Comparison of ENCODE assay signal across 9 mouse cellular contexts in the genomic region with DNA sequence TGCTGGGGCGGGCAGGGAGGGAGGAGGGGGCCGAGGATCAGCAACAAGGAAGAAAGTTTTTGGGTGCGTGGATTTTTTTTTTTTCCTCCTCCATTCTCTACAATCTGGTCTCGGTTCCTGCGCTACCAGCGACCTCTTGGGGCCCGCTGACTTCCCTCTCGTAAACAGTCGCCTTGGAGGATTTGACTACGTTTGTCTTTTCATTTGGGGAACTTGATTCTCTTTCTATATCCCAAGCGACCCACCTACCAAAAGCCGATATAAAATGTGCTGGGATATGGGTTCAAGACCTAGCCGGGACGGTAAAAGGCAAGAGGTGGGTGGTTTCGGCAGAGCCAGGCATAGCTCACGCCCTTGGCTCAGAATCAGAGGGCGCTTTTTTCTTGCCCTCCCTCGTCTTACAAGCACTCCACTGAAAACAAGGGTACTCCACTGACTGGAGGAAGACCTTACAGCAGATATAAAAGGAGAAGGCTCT. TPM values are rescaled to one million over a fixed set of nuclear protein-coding genes. Genes with fewer than 3 reads are reported as not detected.
A peak's percentile ranks its signal among the peaks of the same experiment; 100 is the strongest.
DNase-seq lines count a peak whose midpoint lies in the region; ATAC-seq and TF ChIP-seq lines count a peak whose summit lies in the region.
"Had no signal": no experiment of that assay in that cellular context is flagged by ENCODE, and none has a peak within 500 bp of the region (broad histone marks: within the 10 kb centered on the region; RNA-seq: fewer than 3 reads in every experiment).

No protein-coding gene starts in this region.

- under 1% methylated on average over 18 of the region's 18 CpGs for whole genome bisulfite sequencing in heart, adult 2 months
- 1% methylated on average over 17 of the region's 18 CpGs for WGBS in hindbrain, embryonic 15.5 days
- WGBS in stomach, embryonic 14.5 days, result 3% methylated on average over 18 of the region's 18 CpGs

- peak overlapping the region; percentile 80 for H3K4me3 ChIP-seq in heart, adult 2 months
- H3K4me3 ChIP-seq in hindbrain, embryonic 15.5 days, result peak overlapping the region; percentile 74
- peak overlapping the region; percentile 79 for H3K4me3 ChIP-seq in stomach, embryonic 14.5 days (ENCODE audit: low read depth, low read length)

- TF ChIP-seq EP300 in heart, adult 2 months (IDR thresholded peaks at IDR 0.05; ENCODE audit: insufficient read depth, low read depth, low read length), result no peak

- no peak for DNase-seq in heart, adult 2 months
- DNase-seq in heart, postnatal 4 days, result no peak
- peak; percentile 20 to 38 for DNase-seq in urinary bladder, postnatal 36 days (ENCODE audit: low spot score in 2 of 2)
- DNase-seq in urinary bladder, postnatal 4 days (ENCODE audit: low spot score in 2 of 2), result no peak
- DNase-seq in lung, postnatal 36 days, result peak; percentile 33
- DNase-seq in embryo, embryonic 9.5 days (ENCODE audit: extremely low spot score), result no peak

- H3K4me1 ChIP-seq in heart, adult 2 months (ENCODE audit: control insufficient read depth, insufficient read depth, low read length), result no peaks in the 10 kb centered on the region; the same call in 1 of the 2 replicates
- peaks cover 20% of the 10 kb centered on the region for H3K4me1 ChIP-seq in hindbrain, embryonic 15.5 days (replicated peaks)
- H3K4me1 ChIP-seq in stomach, embryonic 14.5 days (ENCODE audit: control insufficient read depth, insufficient read depth, low read length), result peaks cover 5% of the 10 kb centered on the region; the same call in 1 of the 2 replicates

- H3K4me2 ChIP-seq in hindbrain, embryonic 15.5 days, result peak overlapping the region; percentile 91
- peak overlapping the region; percentile 96 for H3K4me2 ChIP-seq in stomach, embryonic 14.5 days (replicated peaks; ENCODE audit: low read depth, low read length)

- ATAC-seq in hindbrain, embryonic 15.5 days (ENCODE audit: low FRiP score, low read depth), result peak; percentile 27; the same call in 1 of the 2 replicates
- ATAC-seq in stomach, embryonic 14.5 days (ENCODE audit: insufficient number of reproducible peaks, insufficient read depth, low FRiP score, low read depth), result no peak

- no peaks in the 10 kb centered on the region for H3K36me3 ChIP-seq in heart, adult 2 months (ENCODE audit: control insufficient read depth, insufficient read depth, low read length)
- H3K36me3 ChIP-seq in hindbrain, embryonic 15.5 days, result no peaks in the 10 kb centered on the region
- no peaks in the 10 kb centered on the region for H3K36me3 ChIP-seq in stomach, embryonic 14.5 days (ENCODE audit: control insufficient read depth, insufficient read depth, low read length)
- H3K36me3 ChIP-seq: G1E had no signal

- H3K9ac ChIP-seq in heart, adult 2 months (ENCODE audit: low read depth, low read length), result peak overlapping the region; percentile 77
- H3K9ac ChIP-seq in hindbrain, embryonic 15.5 days, result peak overlapping the region; percentile 77
- H3K9ac ChIP-seq in stomach, embryonic 14.5 days (replicated peaks; ENCODE audit: low read depth, low read length), result peak overlapping the region; percentile 64; the same call in 1 of the 2 replicates

- peak; percentile 48 for TF ChIP-seq CTCF in heart, adult 2 months (IDR thresholded peaks at IDR 0.05)

- H3K27me3 ChIP-seq in heart, adult 2 months (ENCODE audit: control insufficient read depth, insufficient read depth, low read length), result no peaks in the 10 kb centered on the region; the same call in 1 of the 2 replicates
- peaks cover 6% of the 10 kb centered on the region; the same call in 1 of the 2 replicates for H3K27me3 ChIP-seq in hindbrain, embryonic 15.5 days
- H3K27me3 ChIP-seq in stomach, embryonic 14.5 days (ENCODE audit: control insufficient read depth, insufficient read depth, low read length), result no peaks in the 10 kb centered on the region

- no peaks in the 10 kb centered on the region for H3K9me3 ChIP-seq in hindbrain, embryonic 15.5 days
- no peaks in the 10 kb centered on the region for H3K9me3 ChIP-seq in stomach, embryonic 14.5 days (ENCODE audit: control insufficient read depth, low read depth, low read length)

- no peak for TF ChIP-seq POLR2A in heart, adult 2 months (IDR thresholded peaks at IDR 0.05; ENCODE audit: insufficient read depth, low read depth, low read length)

- intact Hi-C loops in heart, adult 2 months (cut with DNase I), result loop anchor here (2.0 to 5.0 kb wide), 2 partner anchors 196 to 277 kb away; no protein-coding TSS in a partner anchor

- H3K27ac ChIP-seq in heart, adult 2 months, result peak overlapping the region; percentile 59
- H3K27ac ChIP-seq in hindbrain, embryonic 15.5 days (replicated peaks), result peak overlapping the region; percentile 46; the same call in 1 of the 2 replicates
- H3K27ac ChIP-seq in stomach, embryonic 14.5 days (ENCODE audit: low read length), result peak overlapping the region; percentile 75; the same call in 1 of the 2 replicates

- H3K79me2 ChIP-seq in heart, adult 2 months (replicated peaks; ENCODE audit: control insufficient read depth, insufficient read depth, low read length), result no peaks in the 10 kb centered on the region

RNA-seq across cellular contexts. Expression of a gene that starts 0.4 kb away (rescaled TPM):
- 1 to 10 TPM; 1.6 to 1.7 TPM for total RNA-seq in heart, adult 2 months (2021)
- 1.1 and 1.3 TPM in 2 replicates for polyA plus RNA-seq in heart, adult 2 months (2012; rRNA removed)
- total RNA-seq in heart, postnatal 4 days (2021), result 1 to 10 TPM; 3.0 to 3.1 TPM
- 7.6 and 8.4 TPM in 2 replicates for polyA plus RNA-seq in hindbrain, embryonic 15.5 days (2015; fragmentation: Nextera tagmentation; extraction: Ambion mirVana)
- 5.6 and 6.3 TPM in 2 replicates for polyA plus RNA-seq in stomach, embryonic 14.5 days (2014; fragmentation: Nextera tagmentation; extraction: Ambion mirVana)
- polyA plus RNA-seq: G1E had no signal

Comparison
In these comparisons a context has a peak if more than half of its experiments do, and no peak if none do; other contexts are left out.
1. DNase-seq: peak in urinary bladder, postnatal 36 days (2 of 2) and lung, postnatal 36 days (single experiment); none in heart, adult 2 months (0 of 2), heart, postnatal 4 days (single experiment), urinary bladder, postnatal 4 days (0 of 2) and embryo, embryonic 9.5 days (single experiment).
2. Peak in every context shown above with its lines, with median percentiles within 50 percentile points of each other: H3K27ac ChIP-seq, H3K4me3 ChIP-seq and H3K9ac ChIP-seq.